Mouse (Mus musculus) retina, adult 2 months (tissue): ENCODE data around the gene Traip.

Experiments
- DNase-seq: peaks from one replicate; pipeline ENCODE4 v3.0.0-alpha.2; 2012; ENCODE audit warnings: low read depth, low spot score

Traip gene

DNA sequence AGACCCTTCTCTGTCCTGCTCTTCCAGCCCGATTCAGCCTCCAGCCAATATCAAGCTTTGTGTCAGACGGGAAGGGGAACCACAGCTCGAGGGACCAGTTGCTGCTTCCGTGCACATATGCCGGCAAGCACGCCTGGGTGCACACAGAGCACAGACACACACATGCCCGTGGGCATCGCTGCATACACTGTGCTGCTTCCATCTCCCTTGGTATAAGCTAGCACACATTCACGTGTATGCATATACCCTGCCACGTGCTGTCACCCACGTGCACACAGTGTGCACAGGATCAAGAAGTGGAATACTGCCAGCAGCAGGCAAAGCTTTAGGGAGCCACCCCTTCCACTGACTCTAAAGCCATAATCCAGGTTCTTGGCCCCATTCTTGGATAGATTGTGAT is 15.8 kb upstream of the Traip start:
- no peak for DNase-seq

DNA sequence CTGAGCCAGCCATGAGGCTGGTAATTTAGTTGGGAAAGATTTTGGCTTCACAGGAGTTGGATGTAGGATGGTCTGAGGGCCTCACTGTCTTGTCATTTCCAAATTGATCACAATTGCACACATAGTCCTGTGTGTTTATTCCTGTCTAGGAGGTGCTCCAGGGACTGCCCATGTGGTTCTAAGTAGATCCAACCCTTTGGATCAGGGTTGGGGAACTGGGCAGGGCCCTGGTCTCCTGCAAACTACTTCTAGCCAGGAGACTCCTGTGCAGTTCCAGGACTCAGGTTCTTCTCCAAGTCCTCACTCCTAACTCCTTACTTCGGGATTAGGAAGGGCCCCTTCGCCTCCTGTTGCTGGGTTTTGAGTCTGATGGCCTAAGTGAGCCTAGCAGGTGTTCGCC is 14.6 kb upstream of the Traip start, which contains the start of gene Camkv:
Camkv (plus strand) TSS at position 301 of the 400 bp plus-strand sequence.
- DNase-seq = no peak

DNA sequence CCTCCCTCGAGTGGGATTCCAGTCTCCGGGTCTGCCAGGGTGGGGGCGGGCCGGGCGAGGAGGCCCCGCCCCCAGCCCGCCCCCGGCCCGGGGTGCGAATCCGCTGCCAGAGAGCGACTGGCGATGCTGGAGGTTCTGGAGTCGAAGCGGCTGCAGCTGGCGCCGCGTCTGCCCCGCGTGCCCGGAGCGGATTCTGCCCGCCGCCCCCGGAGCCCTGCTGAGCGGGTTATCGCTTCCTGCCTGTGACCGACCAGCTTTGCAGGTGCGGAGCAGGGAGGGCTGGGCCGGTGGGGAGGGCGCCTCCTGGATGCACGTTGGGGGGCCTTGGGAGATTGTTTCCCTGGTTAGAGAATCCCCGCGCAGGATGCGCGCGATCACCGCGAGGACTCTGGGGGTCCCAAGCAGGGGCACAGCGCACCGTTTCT is 14.1 kb upstream of the Traip start:
- no peak for DNase-seq

DNA sequence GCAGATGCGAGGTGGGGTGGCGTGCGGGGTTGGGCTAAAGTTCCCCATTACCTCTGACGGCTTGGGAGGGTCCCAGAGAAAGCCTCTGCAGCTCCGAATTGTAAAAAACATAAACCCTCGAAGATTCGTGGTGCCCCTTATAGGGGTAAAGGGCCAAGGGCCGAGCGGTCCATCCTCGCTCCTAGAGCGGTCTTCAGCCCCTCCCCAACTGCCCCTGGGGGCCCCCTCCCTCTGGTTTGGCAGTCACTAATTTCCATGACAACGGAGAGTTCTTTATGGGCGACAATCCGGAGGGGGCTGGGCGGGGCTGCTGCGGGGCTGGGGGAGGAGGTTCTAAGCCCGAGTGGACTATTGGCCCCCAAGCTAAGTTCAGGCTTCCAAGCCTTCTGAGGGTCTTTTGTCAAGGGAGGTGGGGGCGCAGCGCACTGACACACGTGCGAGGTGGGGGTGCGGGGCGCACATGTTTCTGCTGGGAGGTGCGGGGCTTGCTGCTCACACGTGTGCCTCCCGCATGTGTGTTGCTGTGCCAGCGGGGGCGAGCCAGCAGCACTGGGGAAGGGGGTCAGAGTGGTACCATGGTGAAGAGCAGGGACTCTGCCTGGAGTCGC is 13.6 kb upstream of the Traip start:
- no peak for DNase-seq

DNA sequence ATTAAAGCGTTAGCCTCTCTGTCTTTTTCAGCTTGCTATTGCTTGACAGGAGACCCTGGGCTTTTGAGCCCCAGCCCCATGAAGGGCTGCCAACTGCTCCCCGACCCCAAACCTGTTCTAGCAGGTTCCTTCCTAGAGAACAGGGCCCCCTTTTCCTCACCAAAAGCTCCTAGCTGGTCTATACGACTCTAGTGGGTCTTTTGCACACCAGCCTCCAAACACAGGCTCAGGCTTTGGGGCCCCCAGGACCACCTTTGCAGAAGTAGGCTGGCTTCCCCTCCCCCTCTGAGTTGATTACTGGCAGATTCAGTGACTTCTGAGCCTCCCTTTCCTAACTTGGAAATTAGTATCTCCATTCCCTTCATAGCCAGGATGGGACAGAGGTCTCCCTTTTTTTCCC is 13.1 kb upstream of the Traip start:
- DNase-seq = no peak

DNA sequence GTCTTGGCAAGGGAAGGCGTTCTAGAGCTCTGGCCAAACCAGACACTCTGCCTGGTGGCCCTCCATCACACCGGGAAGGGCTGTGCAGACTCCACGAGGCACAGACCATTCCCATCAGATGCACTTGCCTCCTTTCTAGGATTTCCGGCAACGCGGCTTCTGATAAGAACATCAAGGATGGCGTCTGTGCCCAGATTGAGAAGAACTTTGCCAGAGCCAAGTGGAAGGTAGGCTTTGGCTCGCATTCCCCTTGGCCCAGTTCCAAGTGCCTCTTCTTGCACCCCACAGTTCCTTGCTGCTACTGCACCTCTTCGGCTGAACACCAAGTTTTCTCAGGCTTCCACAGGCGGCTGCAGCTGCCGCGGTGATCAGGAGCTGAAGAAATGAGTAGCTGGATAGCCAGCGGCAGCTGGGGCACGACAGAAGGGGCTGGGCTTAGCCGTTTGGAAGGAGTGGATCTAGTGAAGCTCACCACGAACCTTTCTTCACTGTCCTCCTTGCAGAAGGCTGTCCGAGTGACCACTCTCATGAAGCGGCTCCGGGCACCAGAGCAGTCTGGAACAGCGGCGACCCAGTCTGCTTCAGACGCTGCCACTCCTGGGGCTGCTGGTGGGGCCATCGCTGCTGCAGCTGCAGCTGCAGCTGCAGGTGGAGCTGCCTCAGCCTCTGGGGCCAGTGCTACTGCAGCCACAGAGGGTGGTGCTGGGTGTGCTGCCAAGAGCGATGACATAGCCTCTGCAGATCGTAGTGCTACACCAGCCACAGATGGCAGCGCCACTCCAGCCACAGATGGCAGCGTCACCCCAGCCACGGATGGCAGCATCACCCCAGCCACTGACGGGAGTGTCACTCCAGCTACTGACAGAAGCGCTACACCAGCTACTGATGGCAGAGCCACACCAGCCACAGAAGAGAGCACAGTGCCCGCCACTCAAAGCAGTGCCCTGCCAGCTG is 2.4 kb upstream of the Traip start:
- DNase-seq = no peak

DNA sequence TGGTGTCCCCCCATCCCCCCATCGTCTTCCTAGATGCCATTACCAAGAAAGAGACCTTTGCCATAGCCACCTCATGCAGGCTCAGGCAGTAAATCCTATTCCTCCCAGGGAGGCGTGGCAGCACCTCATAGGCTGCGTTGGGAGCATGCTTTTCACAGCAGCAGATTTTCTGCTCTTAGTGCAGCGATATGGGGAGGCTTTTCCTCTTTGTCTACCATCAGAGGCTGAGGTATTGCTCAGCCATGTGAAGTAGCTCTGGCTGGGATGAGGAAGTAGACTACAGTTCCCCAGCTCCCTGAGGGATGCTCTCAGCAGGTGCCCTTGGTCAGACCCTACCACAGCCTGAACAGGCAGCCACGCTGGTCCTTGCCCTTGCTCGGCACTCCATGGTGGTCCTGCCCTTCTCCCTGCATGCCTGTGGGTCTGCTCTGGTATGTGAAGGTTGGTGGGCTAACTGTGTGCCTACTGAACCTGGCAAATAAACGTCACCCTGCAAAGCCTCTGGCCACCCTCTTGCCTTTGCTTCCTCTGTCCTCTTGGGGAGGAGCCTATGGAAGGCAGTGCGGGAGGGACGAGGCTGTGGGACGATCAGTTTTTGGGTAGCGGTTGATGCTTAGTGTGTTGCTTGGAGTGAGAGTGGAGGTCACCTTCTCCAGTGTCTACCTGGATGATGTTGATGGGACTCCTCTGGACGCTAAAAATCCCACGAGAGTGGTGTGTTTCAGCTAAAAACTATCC is 583 bp upstream of the Traip start:
- no peak for DNase-seq

DNA sequence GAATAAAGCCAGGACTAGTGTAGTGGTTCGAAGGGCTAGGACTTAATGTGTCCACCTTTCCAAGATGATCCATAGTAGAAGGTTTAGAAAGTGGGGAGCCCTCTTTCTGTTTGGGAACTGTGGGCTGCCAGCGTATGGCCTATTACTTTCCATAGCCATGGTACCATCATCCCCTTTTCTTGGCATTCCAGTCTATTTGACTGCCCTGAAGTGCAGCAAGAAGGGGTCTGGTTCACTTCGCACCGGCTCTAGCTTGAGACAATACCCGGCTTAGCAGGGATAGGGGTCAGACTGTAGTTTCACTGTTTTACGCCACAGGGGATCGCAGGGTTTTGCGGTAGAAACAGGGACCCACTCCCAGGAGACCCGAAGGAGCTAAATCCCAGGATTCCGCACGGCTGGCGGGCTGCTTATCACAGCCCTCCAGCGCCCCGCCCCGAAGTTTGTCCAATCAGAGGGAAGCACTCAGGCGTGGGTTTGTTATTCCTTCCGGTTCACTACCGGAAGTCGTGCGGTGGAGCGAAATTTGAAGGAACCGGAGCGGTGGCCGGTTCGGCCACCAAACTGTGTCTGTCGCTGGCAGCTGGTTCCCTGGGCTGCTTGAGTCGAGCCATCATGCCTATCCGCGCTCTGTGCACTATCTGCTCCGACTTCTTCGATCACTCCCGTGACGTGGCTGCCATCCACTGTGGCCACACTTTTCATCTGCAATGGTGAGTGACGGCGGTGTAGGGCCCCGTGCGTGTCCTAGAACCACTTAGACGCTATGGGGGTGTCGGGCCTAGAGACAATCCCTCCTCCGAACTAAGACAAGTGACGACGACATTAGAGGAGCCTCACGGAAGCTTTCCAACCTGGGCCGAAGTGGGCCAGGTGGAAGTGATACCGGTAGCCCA is 772 bp downstream of the Traip start:
- DNase-seq = peak; percentile 83

DNA sequence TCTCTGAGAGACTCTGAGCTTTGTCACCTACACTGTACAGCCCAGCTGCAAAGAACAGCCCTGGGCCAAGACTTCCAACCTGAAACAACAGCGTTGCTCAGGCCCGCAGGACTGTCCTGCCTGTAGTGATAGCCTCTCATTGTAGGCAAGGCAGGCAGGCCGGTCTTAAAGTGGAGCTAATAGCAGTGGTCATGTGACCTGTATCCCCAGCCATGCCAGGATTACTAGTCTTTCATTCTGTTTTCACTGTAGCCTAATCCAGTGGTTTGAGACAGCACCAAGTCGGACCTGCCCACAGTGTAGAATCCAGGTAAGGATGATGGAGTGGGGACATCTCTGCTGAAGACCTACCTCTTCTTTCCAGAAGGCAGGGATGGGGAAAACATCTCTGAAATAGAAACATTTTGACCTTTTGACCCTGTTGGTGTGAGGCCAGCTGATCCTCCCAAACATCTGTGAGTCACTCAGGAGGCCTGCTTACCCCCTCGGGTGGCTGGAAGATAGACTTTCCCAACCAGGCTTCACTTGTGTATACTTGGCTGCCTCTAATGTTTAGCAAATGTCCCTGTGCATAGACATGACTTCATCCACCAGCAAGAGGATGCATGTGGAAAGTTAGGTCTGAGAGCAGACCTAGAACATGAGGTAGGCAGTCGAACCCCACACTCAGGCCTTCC is 5.8 kb downstream of the Traip start:
- DNase-seq = no peak

DNA sequence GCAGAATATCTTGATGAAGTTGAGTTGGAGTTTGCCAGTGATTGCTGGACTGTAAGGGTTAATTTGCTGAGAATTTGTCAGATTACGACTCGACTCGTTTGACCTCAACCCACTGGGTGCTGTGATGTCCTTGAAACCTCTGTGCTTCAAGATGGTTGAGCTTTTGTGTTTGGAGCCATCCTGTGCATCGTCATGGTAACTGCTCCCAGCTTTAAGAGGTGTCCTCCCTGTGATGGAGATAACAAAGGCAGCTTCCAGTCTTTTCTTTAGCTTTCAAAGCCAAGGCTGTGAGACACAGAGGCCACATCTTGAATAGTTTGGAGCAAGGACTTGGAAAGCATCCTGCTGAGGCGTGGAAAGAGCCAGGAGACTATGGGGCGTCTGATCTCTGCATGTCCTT is 7.2 kb downstream of the Traip start:
- DNase-seq = no peak

DNA sequence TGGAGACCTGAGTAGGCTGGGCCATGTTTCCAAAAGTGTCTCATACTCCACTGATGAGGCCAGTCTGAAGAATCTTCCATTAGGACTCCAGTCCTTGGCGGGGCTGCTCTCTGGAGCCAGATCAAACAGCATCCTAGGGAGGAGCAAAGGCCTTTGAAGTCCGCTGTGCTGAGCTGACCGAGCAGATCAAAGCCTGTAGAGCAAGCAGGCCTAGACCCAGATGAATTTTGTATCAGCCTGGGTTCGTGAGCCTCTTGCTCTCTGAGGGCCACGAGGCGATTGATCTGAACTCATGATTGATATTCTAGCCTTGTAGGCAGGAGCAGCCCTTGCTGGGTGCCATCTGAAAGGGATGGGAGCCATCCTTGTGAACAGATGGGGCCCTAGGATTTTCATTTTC is 10.0 kb downstream of the Traip start:
- no peak for DNase-seq

DNA sequence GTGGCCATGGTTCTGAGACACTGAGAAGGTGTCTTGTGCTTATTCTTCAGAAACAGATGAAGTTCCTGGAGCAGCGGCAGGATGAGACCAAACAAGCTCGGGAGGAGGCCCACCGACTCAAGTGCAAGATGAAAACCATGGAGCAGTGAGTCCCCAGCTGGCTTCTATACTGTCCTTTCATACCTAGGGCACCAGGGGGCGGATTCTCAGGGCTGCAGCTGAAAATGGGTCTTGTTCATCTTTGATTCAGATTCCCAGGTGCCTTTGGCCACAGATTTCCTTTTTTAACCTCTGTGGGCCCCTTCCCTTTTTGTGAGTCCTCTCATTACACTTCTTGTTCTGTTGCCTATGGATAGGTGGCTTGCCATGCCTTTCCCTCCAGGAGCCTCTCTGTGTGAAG is 11.0 kb downstream of the Traip start:
- no peak for DNase-seq

DNA sequence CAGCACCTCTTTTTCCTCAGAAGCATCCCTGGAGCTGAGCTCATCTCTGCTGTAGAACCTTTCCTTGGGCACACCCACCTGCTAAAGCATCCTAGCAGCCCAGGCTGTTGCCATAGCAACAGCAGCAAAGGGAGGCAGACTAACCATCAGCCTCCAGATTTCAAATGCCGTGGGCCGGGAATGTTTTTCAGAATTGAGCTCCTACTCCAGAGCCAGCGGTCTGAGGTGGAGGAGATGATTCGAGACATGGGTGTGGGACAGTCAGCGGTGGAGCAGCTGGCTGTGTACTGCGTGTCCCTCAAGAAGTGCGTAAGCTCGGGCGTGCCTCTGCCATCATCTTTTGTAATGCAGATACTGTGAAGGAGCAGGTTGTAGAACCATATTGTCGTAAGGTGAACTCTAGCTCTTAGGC is 11.4 kb downstream of the Traip start:
- no peak for DNase-seq

DNA sequence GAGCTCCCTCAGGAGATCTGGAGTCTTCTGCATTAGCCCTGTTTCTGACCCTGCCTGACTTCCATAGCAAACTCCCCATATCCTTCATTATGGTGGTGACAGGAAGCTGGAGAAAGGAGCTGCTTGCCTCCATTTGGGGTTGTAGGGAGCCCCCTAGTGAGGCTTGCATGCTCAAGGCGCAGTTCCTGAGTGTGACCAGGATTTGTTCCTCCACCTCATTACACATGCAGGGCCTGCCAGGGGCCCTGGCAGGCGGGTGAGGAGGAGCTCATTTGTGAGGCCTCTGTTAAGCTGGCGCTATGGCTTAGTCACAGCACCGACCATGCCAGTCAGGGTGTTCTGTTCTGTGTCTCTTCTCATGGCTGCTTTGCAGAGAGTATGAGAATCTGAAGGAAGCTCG is 11.9 kb downstream of the Traip start:
- no peak for DNase-seq

DNA sequence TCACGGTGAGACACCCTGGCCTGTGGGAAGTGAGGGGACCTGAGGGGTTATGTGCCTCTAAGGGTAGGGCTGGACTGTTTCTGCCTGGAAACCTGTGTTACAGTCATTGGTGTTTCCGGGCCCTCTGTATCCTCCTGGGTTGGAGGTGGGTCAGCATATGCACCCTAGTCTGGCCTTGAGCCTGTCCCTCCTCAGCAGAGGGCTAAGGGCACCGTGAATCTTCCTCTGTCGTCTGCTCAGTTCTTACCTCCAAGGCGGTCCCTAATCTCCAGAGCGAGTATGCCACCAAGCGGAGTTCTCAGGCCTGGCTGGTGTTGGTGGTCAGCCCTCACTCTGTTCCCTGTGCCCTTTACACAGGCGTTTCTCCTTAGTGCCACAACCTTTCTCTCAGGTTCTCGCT is 13.0 kb downstream of the Traip start:
- no peak for DNase-seq

DNA sequence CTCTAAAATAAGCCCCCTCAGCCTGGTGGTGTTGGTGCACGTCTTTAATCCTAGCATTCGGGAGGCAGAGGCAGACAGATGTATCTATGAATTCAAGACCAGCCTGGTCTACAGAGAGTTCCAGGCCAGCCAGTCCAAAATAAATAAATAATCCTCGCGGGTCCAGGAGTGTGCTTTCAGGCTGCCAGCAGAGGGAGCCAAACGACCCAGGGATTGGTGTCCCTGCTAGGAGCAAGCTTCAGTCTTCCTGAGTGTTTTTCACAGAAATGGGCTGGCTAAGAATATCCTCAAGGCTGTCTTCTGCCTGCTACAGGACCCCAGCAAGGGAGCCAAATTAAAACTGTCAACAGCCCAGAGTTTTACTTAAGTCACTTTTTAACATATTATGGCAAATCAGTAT is 13.8 kb downstream of the Traip start:
- DNase-seq = peak; percentile 68

DNA sequence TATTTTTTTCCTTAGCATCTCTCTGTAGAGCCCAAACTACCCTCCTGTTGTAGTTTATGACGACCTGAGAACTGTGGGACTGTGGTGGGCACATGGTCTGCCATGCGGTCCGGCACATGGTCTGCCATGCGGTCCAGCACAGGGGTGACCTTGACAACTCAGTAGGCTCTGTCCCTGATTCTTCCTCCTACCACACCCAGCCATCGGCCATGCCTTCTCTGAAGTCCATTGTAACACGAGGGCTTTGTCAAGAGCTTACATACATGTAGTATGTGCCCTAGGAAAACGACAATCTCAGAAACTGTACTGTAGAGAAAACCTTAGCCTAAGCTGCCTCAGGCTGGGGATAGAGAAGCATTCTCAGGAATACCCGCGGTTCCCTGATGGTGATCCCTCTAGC is 14.7 kb downstream of the Traip start:
- DNase-seq = no peak

DNA sequence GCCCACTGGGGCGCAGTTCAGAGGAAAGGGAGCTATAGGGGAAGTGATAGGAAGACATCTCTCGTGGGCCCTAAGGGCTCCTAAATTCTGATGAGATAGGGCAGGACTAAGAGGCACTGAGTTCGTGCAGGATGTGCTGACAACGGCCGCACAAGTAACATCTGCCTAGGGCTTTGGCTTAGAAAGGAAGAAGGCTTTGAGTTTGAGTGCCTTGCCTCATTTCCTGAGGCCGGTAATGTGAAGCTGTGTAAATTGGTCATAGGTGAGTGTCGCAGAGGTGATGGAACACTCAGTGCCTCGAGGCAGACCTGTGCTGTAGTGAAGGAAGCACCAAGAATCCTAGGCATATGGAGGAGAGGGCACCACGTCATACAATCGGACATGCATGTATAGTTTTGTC is 16.7 kb downstream of the Traip start:
- DNase-seq = no peak

DNA sequence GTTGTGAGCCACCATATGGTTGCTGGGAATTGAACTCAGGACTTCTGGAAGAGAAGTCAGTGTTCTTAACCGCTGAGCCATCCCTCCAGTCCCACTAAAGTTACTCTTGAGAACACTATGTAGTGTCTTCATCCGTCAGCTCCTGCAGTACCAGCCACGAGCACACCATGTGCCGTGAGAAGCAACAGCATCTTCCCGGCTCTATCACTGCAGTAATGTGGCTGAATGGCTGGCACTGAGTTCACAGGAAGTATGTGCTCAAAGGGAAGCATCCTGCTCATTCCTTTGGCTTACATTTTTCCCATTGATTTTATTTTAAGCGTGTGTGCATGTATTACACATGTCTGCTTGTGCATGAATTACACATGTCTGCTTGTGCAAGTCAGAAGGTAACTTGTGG is 17.5 kb downstream of the Traip start:
- no peak for DNase-seq

DNA sequence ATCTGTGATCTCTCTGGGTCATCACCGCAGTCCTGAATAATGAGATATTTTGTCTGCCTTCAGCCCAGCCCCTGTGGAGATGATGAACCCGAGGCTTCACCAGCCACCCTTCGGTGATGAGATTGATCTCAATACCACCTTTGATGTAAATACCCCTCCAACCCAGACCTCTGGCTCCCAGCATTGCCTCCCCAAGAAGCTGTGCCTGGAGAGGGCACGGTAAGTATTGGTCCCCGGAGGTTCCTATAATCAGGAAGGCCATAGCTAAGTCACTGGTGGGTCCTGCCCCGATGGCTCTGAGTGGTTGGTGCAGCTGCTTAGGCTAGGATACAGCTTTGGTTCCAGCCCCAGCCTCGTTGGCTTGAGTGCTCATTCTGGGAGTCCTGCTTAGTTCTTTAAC is 18.6 kb downstream of the Traip start:
- DNase-seq = no peak

DNA sequence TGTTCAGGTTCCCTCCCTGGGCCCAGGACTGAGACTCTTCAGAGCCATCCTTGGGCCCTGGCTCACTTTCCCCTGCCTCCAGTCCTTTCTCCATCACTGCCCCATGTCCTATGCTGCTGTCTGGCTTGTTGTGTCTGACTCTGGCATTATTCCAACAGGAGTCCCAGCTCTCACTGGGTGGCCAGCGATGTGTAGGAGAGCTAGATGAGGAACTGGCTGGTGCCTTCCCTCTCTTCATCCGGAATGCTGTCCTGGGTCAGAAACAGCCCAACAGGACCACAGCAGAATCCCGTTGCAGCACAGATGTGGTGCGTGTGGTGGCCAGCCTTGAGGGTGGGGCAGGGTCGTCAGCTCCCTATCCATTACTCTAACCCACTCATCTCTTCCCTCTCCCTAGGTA is 20.4 kb downstream of the Traip start:
- DNase-seq = no peak
